ENCODE assay signal across 9 mouse cellular contexts in genomic region chr2:92671586-92671985, GRCm38 (mm10).
DNase-seq lines count a peak whose midpoint lies in the region; ATAC-seq lines count a peak whose summit lies in the region.
"Had no signal": no experiment of that assay in that cellular context is flagged by ENCODE, and none has a peak within 500 bp of the region (broad histone marks: within the 10 kb centered on the region; RNA-seq: fewer than 3 reads in every experiment).

No protein-coding gene starts in this region.

- no peak for ATAC-seq in midbrain, embryonic 16.5 days

- H3K4me3 ChIP-seq in midbrain, embryonic 10.5 days = no peak overlapping the region
- H3K4me3 ChIP-seq in midbrain, embryonic 16.5 days (ENCODE audit: low read depth, low read length) = no peak overlapping the region
- H3K4me3 ChIP-seq: neural tube, embryonic 13.5 days had no signal

- 33% methylated on average over 5 of the region's 5 CpGs for WGBS in midbrain, embryonic 10.5 days
- WGBS in midbrain, embryonic 16.5 days = 42% methylated on average over 5 of the region's 5 CpGs

- H3K4me1 ChIP-seq in midbrain, embryonic 10.5 days = peaks cover 22% of the 10 kb centered on the region
- no peaks in the 10 kb centered on the region for H3K4me1 ChIP-seq in midbrain, embryonic 16.5 days (ENCODE audit: control insufficient read depth, insufficient read depth, low read length)

- no peak overlapping the region for H3K9ac ChIP-seq in midbrain, embryonic 16.5 days (ENCODE audit: low read depth, low read length)
- H3K9ac ChIP-seq: neural tube, embryonic 13.5 days had no signal

- no peak overlapping the region for H3K27ac ChIP-seq in midbrain, embryonic 10.5 days (replicated peaks)
- H3K27ac ChIP-seq in midbrain, embryonic 16.5 days (ENCODE audit: low read length) = no peak overlapping the region
- H3K27ac ChIP-seq: neural tube, embryonic 13.5 days had no signal

- peaks cover 7% of the 10 kb centered on the region; the same call in 1 of the 2 replicates for H3K27me3 ChIP-seq in midbrain, embryonic 10.5 days (ENCODE audit: low read depth, poor library complexity, severe bottlenecking)
- no peaks in the 10 kb centered on the region for H3K27me3 ChIP-seq in midbrain, embryonic 16.5 days (ENCODE audit: control insufficient read depth, insufficient read depth, low read depth, low read length)

- H3K4me2 ChIP-seq in midbrain, embryonic 16.5 days (ENCODE audit: low read length) = no peak overlapping the region
- H3K4me2 ChIP-seq: neural tube, embryonic 13.5 days had no signal

- H3K36me3 ChIP-seq in midbrain, embryonic 10.5 days = no peaks in the 10 kb centered on the region
- H3K36me3 ChIP-seq in midbrain, embryonic 16.5 days (ENCODE audit: control insufficient read depth, insufficient read depth, low read length) = no peaks in the 10 kb centered on the region
- H3K36me3 ChIP-seq: neural tube, embryonic 13.5 days had no signal

- peak; percentile 4 for DNase-seq in cerebellum, adult 11 months
- no peak for DNase-seq in cerebellum, postnatal 4 days (ENCODE audit: low spot score in 2 of 2)
- peak; percentile 53 for DNase-seq in midbrain, embryonic 10.5 days (ENCODE audit: low spot score)
- peak; percentile 37 to 38 for DNase-seq in cerebellum, postnatal 25 days
- peak; percentile 61 to 76 for DNase-seq in kidney, postnatal 25 days
- DNase-seq in ovary, postnatal 36 days (ENCODE audit: low spot score) = peak; percentile 58
- no peak for DNase-seq in right cerebral cortex, postnatal 36 days (ENCODE audit: low spot score in 2 of 2)

- H3K9me3 ChIP-seq in midbrain, embryonic 10.5 days (replicated peaks) = no peaks in the 10 kb centered on the region
- H3K9me3 ChIP-seq in midbrain, embryonic 16.5 days (replicated peaks; ENCODE audit: control insufficient read depth, low read length, poor library complexity, severe bottlenecking) = no peaks in the 10 kb centered on the region
- H3K9me3 ChIP-seq: neural tube, embryonic 13.5 days had no signal

Comparison
In these comparisons a context has a peak if more than half of its experiments do, and no peak if none do; other contexts are left out.
1. DNase-seq: peak in cerebellum, adult 11 months (single experiment), midbrain, embryonic 10.5 days (single experiment), cerebellum, postnatal 25 days (2 of 2), kidney, postnatal 25 days (2 of 2) and ovary, postnatal 36 days (single experiment); none in cerebellum, postnatal 4 days (0 of 2) and right cerebral cortex, postnatal 36 days (0 of 2).